Mouse (Mus musculus) liver, adult (tissue): ENCODE results near the gene Adk.

ENCODE experiments used
- GATA4 ChIP-seq: IDR thresholded peaks from 2 replicates; pipeline ENCODE4 v1.6.1; 2014; ENCODE audit warnings: mild to moderate bottlenecking, low read length; ENCODE audit not compliant: insufficient replicate concordance

Adk gene

DNA sequence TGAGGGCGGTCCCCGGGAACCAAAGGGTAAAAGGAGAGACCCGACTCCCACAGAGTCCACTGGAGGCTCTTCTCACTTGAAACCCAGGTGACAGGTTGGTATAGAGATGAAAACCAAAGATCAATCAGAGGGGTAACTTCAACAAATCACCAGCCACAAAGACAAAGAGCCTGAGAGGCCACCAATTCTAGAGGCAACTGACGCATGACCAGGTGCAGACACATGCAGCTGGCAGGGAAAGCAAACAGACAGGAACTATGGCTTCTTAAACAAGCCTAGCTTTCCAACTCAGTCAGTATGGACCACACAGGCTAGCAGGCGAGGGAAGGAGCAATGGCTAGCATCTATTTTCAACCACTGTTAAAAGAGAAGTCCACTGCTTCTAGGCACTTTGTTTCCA lies 418.0 kb downstream of the Adk start:
- TF ChIP-seq GATA4, result no peak

DNA sequence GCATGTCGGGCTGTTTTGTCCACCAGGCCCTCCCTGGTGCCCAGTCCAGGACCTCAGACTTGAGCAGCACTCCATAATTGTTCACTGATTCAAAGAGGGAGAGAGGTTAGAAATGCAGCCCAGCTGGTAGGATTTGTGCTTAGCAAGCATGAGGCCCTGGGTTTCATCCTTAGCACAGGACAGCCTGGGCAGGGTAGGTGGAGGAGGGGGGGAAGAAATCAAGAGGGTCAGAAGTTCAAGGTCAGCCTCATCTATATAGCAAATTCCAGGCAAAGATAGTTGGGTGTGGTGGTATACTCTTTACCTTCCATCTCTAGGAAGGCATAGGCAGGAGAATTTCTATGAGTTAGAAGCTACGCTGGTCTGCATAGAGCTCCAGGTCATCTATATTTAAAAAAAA lies 419.6 kb downstream of the Adk start:
- TF ChIP-seq GATA4, result no peak

DNA sequence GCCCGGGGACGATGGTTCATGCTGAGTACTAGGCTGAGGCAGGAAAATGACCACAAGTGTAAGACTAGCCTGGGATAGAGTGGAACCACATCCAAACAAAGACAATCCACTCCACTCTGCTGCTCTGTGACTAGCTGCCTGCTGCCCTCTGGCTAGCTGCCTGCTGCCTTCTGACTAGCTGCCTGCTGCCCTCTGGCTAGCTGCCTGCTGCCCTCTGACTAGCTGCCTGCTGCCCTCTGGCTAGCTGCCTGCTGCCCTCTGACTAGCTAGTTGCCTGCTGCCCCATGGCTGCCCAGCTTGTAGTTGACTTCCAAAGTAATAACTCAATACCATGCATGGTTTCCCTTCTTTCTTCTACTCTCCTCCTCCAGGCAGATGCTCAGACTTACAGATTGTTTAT lies 424.8 kb downstream of the Adk start:
- no peak for TF ChIP-seq GATA4

DNA sequence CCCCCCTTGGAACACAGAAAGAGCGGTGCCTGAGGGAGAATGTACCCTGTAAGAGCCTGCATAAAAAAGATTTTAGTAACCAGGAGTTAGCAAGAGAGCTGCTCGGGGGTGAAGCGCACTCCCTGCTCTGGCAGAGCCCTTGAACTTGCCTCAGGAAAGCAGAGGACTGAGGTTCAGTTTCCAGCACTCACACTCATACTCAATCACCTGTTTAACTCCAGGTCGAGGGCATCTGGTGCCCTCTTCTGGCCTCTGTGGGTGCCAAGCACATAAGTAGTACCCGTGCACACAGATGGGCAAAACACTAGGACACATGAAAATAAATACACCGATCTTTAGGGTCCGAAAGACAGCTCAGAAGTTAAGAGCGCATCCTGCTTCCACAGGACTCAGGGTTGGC lies 427.2 kb downstream of the Adk start:
- TF ChIP-seq GATA4, result no peak

DNA sequence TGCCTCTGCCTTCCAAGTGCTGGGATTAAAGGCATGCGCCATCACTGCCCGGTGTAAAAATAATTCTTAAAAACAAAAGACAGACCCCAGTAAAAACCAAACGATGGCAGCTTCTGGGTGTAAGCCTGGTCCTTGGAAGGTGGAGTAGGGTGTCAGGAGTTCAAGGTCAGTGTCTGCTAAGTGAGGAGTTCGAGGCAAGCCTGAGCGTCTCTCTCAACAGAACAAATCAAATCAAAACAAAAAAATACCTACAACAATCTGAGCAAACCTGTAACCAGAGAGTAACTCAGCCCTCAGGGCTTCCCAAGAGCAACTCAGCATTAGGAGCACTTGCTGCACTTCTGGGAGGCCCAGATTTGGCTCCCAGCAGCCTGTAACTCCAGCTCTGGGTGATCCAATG lies 427.8 kb downstream of the Adk start:
- no peak for TF ChIP-seq GATA4

DNA sequence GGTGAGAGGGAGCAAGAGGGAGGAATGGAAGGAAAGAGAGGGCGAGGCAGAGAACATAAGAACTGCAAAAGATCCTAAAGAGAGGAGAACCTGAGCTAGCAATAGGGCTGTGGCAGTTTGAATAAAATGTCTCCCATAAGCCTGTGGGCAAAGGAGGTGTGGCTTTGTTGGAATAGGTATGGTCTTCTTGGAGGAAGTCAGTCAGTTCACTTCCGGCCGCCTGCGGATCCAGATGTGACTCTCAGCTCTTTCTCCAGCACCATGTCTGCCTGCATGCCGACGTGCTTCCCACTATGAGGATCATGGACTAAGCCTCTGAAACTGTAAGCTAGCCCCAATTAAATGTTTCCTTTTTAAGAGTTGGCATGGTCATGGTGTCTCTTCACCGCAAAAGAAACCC lies 428.9 kb downstream of the Adk start, which contains the start of gene Kat6b:
Kat6b (plus strand) TSS at position 204 of the 400 bp plus-strand sequence.
- no peak for TF ChIP-seq GATA4

DNA sequence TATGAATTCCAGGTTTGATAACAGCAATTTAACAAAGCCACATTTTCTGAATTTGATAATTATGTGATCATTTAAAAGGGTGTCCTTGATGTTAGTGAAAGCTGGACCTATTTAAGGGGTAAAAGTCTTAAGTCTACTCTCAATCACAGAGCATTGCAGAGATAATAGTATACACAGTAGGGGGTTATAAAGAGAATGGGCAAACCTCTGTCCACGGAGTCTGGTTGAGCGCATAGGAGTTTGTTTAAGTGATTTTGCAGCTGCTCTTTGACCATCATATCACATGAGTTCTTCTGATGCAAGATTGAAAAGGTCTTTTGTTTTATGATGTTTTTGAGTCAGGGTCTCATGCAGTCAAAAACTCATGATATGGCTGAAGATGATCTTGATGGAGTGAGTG lies 431.8 kb downstream of the Adk start:
- TF ChIP-seq GATA4, result no peak

DNA sequence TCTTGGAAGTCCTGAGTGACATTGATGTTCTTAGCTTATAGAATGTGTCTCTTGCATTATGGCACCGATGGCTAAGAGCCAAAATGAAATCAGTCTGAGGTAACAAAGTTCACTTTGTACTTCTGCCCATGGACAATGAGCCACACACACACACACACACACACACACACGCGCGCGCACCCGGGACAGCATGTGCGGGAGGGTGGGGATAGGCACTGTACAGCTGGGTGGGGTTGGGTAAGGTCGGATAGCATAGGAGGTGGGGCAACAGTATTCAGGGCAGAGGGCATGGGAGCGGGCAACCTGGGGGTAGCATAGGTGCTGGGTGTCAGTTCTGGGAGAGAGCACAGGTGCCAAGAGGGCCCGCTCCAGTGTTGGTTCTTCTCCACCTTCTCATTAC lies 432.3 kb downstream of the Adk start:
- TF ChIP-seq GATA4, result no peak

DNA sequence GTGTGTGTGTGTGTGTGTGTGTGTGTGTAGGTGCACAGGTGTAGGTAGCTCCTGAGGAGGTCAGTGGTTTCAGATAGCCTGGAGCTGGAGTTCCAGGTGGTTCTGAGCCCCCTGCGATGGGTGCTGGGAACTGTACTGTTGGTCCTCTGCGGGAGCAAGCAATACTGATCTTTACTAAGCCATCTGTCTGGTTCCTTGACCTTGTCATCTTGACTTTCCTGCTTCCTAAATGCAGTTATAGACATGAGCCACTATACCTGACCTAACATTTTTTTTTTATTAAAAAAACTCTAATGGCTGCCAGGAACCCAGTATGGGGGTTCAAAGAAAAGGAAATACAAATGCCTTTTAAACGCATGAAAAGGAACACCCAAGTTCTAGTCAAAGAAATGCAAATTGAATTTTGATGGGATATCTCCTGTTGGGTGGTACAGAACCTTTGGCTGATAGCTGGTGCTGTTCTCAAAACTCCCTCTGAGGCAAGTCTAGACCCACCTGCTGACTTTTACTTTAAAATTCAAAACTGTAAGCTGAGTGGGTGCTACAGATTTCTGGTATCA lies 433.7 kb downstream of the Adk start:
- no peak for TF ChIP-seq GATA4

DNA sequence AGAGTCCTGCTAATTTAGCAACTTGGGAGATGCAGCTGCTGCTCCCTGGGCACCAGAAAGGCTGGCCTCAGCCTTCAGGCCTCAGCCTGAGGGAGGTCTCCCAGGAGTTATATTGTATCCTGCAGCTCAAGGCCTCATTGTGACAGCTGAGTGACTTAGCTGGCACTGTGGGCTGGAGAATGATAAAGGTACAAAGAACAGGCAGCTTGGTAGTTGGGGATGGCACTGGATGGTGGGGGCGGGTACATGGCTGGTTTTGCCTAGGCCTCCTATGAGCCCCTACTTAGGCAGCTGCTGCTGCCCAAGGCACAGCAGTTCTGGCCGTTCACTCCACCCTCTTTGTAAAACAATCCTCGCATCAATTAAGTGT lies 436.7 kb downstream of the Adk start:
- TF ChIP-seq GATA4, result no peak

DNA sequence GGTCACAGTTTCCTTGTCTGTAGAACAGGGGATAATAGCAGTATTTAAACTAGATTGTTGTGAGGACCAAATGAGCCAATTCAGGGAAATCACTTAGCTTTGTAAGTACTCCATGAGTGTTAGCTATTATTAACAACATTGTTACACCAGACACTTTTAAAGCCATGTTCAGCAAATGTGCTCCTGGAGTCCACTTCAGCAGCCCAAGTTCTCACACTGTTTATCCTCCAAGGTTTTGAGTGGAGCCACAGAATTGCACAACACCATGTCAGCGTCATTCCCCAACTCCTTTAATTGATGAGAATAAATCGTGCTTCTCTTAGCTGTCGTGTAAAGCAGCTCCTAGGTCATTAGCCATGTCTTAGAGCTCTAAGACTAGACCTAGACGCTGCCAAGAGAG lies 437.8 kb downstream of the Adk start:
- TF ChIP-seq GATA4, result no peak
